In the genomic region with DNA sequence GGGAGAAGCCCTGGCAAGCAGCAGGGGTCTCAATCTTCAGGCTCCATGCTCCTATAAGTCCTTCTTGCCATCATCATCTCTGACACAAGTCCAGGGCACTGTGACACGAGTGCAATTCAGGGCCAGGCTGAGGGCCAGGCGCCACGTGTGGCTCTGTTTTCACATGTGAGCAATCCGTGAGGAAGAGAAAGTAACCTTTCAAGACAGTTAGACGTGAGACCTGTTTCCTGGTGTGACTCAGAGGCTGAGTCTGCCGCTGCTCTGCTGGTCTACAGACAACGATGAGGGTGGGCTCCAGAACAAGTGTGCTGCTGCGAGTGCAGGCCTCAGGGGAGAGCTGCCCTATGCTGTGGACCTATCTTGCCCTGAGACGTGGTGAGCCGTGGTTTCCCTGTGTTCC, we compare ENCODE assay signal across 20 mouse cellular contexts. TPM values are rescaled to one million over a fixed set of nuclear protein-coding genes. Genes with fewer than 3 reads are reported as not detected.
DNase-seq lines count a peak whose midpoint lies in the region; ATAC-seq and TF ChIP-seq lines count a peak whose summit lies in the region.
"Had no signal": no experiment of that assay in that cellular context is flagged by ENCODE, and none has a peak within 500 bp of the region (broad histone marks: within the 10 kb centered on the region; RNA-seq: fewer than 3 reads in every experiment).

No protein-coding gene starts in this region.

- no peaks in the 10 kb centered on the region for H3K36me3 ChIP-seq in megakaryocyte, embryonic 14.5 days (replicated peaks; ENCODE audit: low read length)
- no peaks in the 10 kb centered on the region for H3K36me3 ChIP-seq in kidney, embryonic 15.5 days
- H3K36me3 ChIP-seq: embryonic facial prominence, embryonic 15.5 days; forebrain, embryonic 10.5 days; heart, embryonic 13.5 days; liver, embryonic 15.5 days had no signal

- peak; percentile 47 for DNase-seq in gastrocnemius, adult 2 months
- DNase-seq in gastrocnemius, postnatal 36 days, result no peak
- peak; percentile 14 for DNase-seq in A20 (ENCODE audit: low read depth, low spot score)
- peak; percentile 40 for DNase-seq in brain, adult 2 months (ENCODE audit: low read depth, low spot score)
- DNase-seq in spleen, postnatal 14 days (ENCODE audit: low spot score in 2 of 2), result no peak
- DNase-seq in frontal cortex, postnatal 25 days (ENCODE audit: low spot score in 2 of 2), result no peak
- DNase-seq: adrenal gland, postnatal 10 days; cerebellum, adult 2 months; lung, postnatal 14 days; spleen, adult 18-20 months; thymus, postnatal 14 days had no signal

- no peaks in the 10 kb centered on the region for H3K9me3 ChIP-seq in megakaryocyte, embryonic 14.5 days
- no peaks in the 10 kb centered on the region for H3K9me3 ChIP-seq in kidney, embryonic 15.5 days (replicated peaks)
- H3K9me3 ChIP-seq: embryonic facial prominence, embryonic 15.5 days; forebrain, embryonic 10.5 days; heart, embryonic 13.5 days; liver, embryonic 15.5 days had no signal

- H3K9ac ChIP-seq in kidney, embryonic 15.5 days, result no peak overlapping the region
- H3K9ac ChIP-seq: embryonic facial prominence, embryonic 15.5 days; heart, embryonic 13.5 days; liver, embryonic 15.5 days had no signal

- no peak overlapping the region for H3K4me3 ChIP-seq in gastrocnemius, adult 2 months
- peak overlapping the region; percentile 53 for H3K4me3 ChIP-seq in megakaryocyte, embryonic 14.5 days (replicated peaks)
- no peak overlapping the region for H3K4me3 ChIP-seq in kidney, embryonic 15.5 days (replicated peaks)
- H3K4me3 ChIP-seq: embryonic facial prominence, embryonic 15.5 days; forebrain, embryonic 10.5 days; heart, embryonic 13.5 days; layer of hippocampus, adult 2 months; liver, embryonic 15.5 days had no signal

- intact Hi-C loops in gastrocnemius, adult 2 months (cut with DNase I), result no loop called here
- intact Hi-C loops in gastrocnemius, postnatal 36 days (cut with DNase I), result no loop called here

- WGBS in kidney, embryonic 15.5 days, result 77% methylated on average over 10 of the region's 10 CpGs

- ATAC-seq in kidney, embryonic 15.5 days (replicated peaks; ENCODE audit: low FRiP score), result no peak

- TF ChIP-seq CTCF in gastrocnemius, adult 2 months (IDR thresholded peaks at IDR 0.05), result no peak

- H3K4me1 ChIP-seq in megakaryocyte, embryonic 14.5 days, result peaks cover 44% of the 10 kb centered on the region
- H3K4me1 ChIP-seq in kidney, embryonic 15.5 days, result peaks cover 16% of the 10 kb centered on the region

- peaks cover 61% of the 10 kb centered on the region for H3K27me3 ChIP-seq in megakaryocyte, embryonic 14.5 days (replicated peaks)
- no peaks in the 10 kb centered on the region for H3K27me3 ChIP-seq in kidney, embryonic 15.5 days
- H3K27me3 ChIP-seq: embryonic facial prominence, embryonic 15.5 days; heart, embryonic 13.5 days; liver, embryonic 15.5 days had no signal

- H3K27ac ChIP-seq in gastrocnemius, adult 2 months, result peak overlapping the region; percentile 83
- no peak overlapping the region for H3K27ac ChIP-seq in kidney, embryonic 15.5 days
- H3K27ac ChIP-seq: embryonic facial prominence, embryonic 15.5 days; forebrain, embryonic 10.5 days; heart, embryonic 13.5 days; kidney, postnatal 0 days; layer of hippocampus, adult 2 months; liver, embryonic 15.5 days had no signal

- H3K4me2 ChIP-seq in kidney, embryonic 15.5 days, result no peak overlapping the region
- H3K4me2 ChIP-seq: embryonic facial prominence, embryonic 15.5 days; heart, embryonic 13.5 days; liver, embryonic 15.5 days; midbrain, embryonic 11.5 days had no signal

RNA-seq across cellular contexts. Expression of gene Garnl3, which starts 41.7 kb away (rescaled TPM):
- total RNA-seq in gastrocnemius, adult 2 months (2021), result under 1 TPM; 0.31 to 0.89 TPM
- total RNA-seq in gastrocnemius, postnatal 36 days (2021), result under 1 TPM; 0.64 to 0.69 TPM
- 0.06 TPM in 1 of 2 replicates, not detected in the other for polyA plus RNA-seq in megakaryocyte, embryonic 14.5 days (2012; ENCODE audit: insufficient read depth, low replicate concordance)
- polyA plus RNA-seq in kidney, embryonic 15.5 days (2015; fragmentation: Nextera tagmentation; extraction: Ambion mirVana), result 11.2 and 14.0 TPM in 2 replicates

RNA-seq across cellular contexts. Expression of gene Angptl2, which starts 42.7 kb away (rescaled TPM):
- 10 to 100 TPM; 20.6 to 47.1 TPM for total RNA-seq in gastrocnemius, adult 2 months (2021)
- 10 to 100 TPM; 44.0 to 49.7 TPM for total RNA-seq in gastrocnemius, postnatal 36 days (2021)
- 0.28 TPM in 1 of 2 replicates, not detected in the other for polyA plus RNA-seq in megakaryocyte, embryonic 14.5 days (2012; ENCODE audit: insufficient read depth, low replicate concordance)
- 35.0 and 40.9 TPM in 2 replicates for polyA plus RNA-seq in kidney, embryonic 15.5 days (2015; fragmentation: Nextera tagmentation; extraction: Ambion mirVana)

Comparison
In these comparisons a context has a peak if more than half of its experiments do, and no peak if none do; other contexts are left out.
1. DNase-seq: peak in gastrocnemius, adult 2 months (single experiment), A20 (single experiment) and brain, adult 2 months (single experiment); none in gastrocnemius, postnatal 36 days (0 of 2), spleen, postnatal 14 days (0 of 2) and frontal cortex, postnatal 25 days (0 of 2).